Mouse (Mus musculus) liver, adult 2 months (tissue): Measurements from ENCODE around the gene Olfr319. TPM values are rescaled to one million over a fixed set of nuclear protein-coding genes. Genes with fewer than 3 reads are reported as not detected.
"Not testable (repeated sequence)": the region's sequence is repeated elsewhere in the genome, so short reads cannot be mapped to it uniquely, and the experiment has no call there.

Experiments used
- DNase-seq: peaks from one replicate; pipeline ENCODE4 v3.0.0-alpha.2; 2011; ENCODE audit warnings: low read depth, low spot score; ENCODE audit errors: extremely low read depth
- H3K27ac ChIP-seq: fragments of 200-500 bp; replicated peaks from 2 replicates; pipeline ENCODE4 v1.5.1; 2012; ENCODE audit warnings: low read depth, mild to moderate bottlenecking, control low read depth, inconsistent platforms, low read length; ENCODE audit not compliant: insufficient read depth
- H3K27me3 ChIP-seq: fragments of 200-500 bp; 2 replicates; pipeline ENCODE4 v1.6.1; 2012; ENCODE audit warnings: mild to moderate bottlenecking, moderate library complexity, low read length, inconsistent platforms; ENCODE audit not compliant: control insufficient read depth, insufficient read depth
- H3K36me3 ChIP-seq: fragments of 200-500 bp; 2 replicates; pipeline ENCODE4 v1.6.1; 2012; ENCODE audit warnings: low read length, inconsistent platforms; ENCODE audit not compliant: control insufficient read depth, insufficient read depth
- H3K4me1 ChIP-seq: fragments of 200-500 bp; 2 replicates; pipeline ENCODE4 v1.6.1; 2011; ENCODE audit warnings: low read length; ENCODE audit not compliant: control insufficient read depth, insufficient read depth
- H3K4me3 ChIP-seq: fragments of 200-500 bp; 2 replicates; pipeline ENCODE4 v1.5.1; 2011; ENCODE audit warnings: low read depth, mild to moderate bottlenecking, control low read depth, low read length, moderate library complexity; ENCODE audit not compliant: insufficient read depth
- H3K79me2 ChIP-seq: fragments of 200-500 bp; 2 replicates; pipeline ENCODE4 v1.6.1; 2012; ENCODE audit warnings: inconsistent platforms, mild to moderate bottlenecking, low read length, moderate library complexity; ENCODE audit not compliant: control insufficient read depth, insufficient read depth
- H3K9ac ChIP-seq: fragments of 200-500 bp; 2 replicates; pipeline ENCODE4 v1.6.1; 2012; ENCODE audit warnings: low read depth, mild to moderate bottlenecking, control low read depth, inconsistent platforms, low read length
- CTCF ChIP-seq: fragments of 200-500 bp; IDR thresholded peaks from 2 replicates; pipeline ENCODE4 v1.5.1; 2011; ENCODE audit warnings: low read depth, low read length, control low read depth
- POLR2A ChIP-seq: fragments of 200-500 bp; IDR thresholded peaks from 2 replicates; pipeline ENCODE4 v1.6.1; 2011; ENCODE audit warnings: low read length, control low read depth; ENCODE audit not compliant: insufficient read depth; ENCODE audit errors: extremely low read depth
- WGBS: fragments of 180-500 bp; shearing (Covaris S2); methylation state at CpG from one replicate; pipeline ENCODE4 v1.1.7; 2018; 5-methylcytosine and 5-hydroxymethylcytosine counted together
- polyA plus RNA-seq: library from polyadenylated mRNA; depleted of rRNA; stranded (reverse); fragments of >200 nt; gene quantifications from 2 replicates; pipeline ENCODE4 v1.2.3, GENCODE M21; 2012; rRNA removed
- total RNA-seq: library from RNA; depleted of rRNA; stranded (reverse); fragments of >200 nt; gene quantifications from 2 replicates; pipeline ENCODE4 v1.2.3, GENCODE M21; 2014; rRNA removed

Gene Olfr319
- total RNA-seq (not detected in 2 replicates), polyA plus RNA-seq (not detected in 2 replicates)

- no peak within 1 kb of the TSS for H3K4me3 ChIP-seq
- H3K27me3 ChIP-seq, result peaks cover 2% of the 10 kb centered on the region; the same call in 1 of the 2 replicates
- TF ChIP-seq POLR2A (no peak), CTCF (no peak)
- H3K36me3 ChIP-seq, result no peaks in the 10 kb centered on the region
- WGBS, result 75% methylated on average over 3 of the region's 3 CpGs
- no peaks in the 10 kb centered on the region for H3K79me2 ChIP-seq
- H3K4me1 ChIP-seq, result no peaks in the 10 kb centered on the region
- no peak within 1 kb of the TSS for H3K27ac ChIP-seq
- DNase-seq, result no peak
- no peak within 1 kb of the TSS for H3K9ac ChIP-seq
These were observed at the start of gene Olfr319 for GRCm38 (mm10) chr11:58698862-58699261. TSS of gene Olfr319 (plus strand) at chr11:58699162.

- no peak overlapping the region for H3K27ac ChIP-seq
- no peaks in the 10 kb centered on the region for H3K4me1 ChIP-seq
- no peak overlapping the region for H3K9ac ChIP-seq
- 87% methylated on average over 3 of the region's 3 CpGs for WGBS
- H3K4me3 ChIP-seq, result no peak overlapping the region
- H3K79me2 ChIP-seq, result no peaks in the 10 kb centered on the region
- DNase-seq, result no peak
- peaks cover 2% of the 10 kb centered on the region; the same call in 1 of the 2 replicates for H3K27me3 ChIP-seq
- no peaks in the 10 kb centered on the region for H3K36me3 ChIP-seq
- TF ChIP-seq CTCF (no peak), POLR2A (no peak)
These were observed 43.8 kb upstream of the Olfr319 start for GRCm38 (mm10) chr11:58655151-58655550.

GRCm38 (mm10) chr11:58658596-58658995, 40.4 kb upstream of the Olfr319 start, which contains the start of gene Olfr322:
TSS of gene Olfr322 (plus strand) at chr11:58658782.
- Histone ChIP-seq H3K9ac (no peak within 1 kb of the TSS), H3K79me2 (no peaks in the 10 kb centered on the region), H3K36me3 (no peaks in the 10 kb centered on the region), H3K4me1 (no peaks in the 10 kb centered on the region), H3K27ac (no peak within 1 kb of the TSS), H3K27me3 (no peaks in the 10 kb centered on the region), H3K4me3 (no peak within 1 kb of the TSS)
- TF ChIP-seq CTCF (no peak), POLR2A (no peak)
- WGBS, result 86% methylated on average over 4 of the region's 4 CpGs
- no peak for DNase-seq

GRCm38 (mm10) chr11:58669252-58669651, 29.7 kb upstream of the Olfr319 start:
- Histone ChIP-seq H3K27ac (no peak overlapping the region), H3K9ac (no peak overlapping the region), H3K4me1 (no peaks in the 10 kb centered on the region), H3K79me2 (no peaks in the 10 kb centered on the region), H3K36me3 (no peaks in the 10 kb centered on the region), H3K4me3 (no peak overlapping the region), H3K27me3 (no peaks in the 10 kb centered on the region)
- no peak for DNase-seq
- TF ChIP-seq CTCF (no peak), POLR2A (no peak)

- H3K4me1 ChIP-seq, result no peaks in the 10 kb centered on the region
- H3K27ac ChIP-seq, result no peak overlapping the region
- no peak for DNase-seq
- WGBS, result 60% methylated on average over 4 of the region's 4 CpGs
- TF ChIP-seq POLR2A, result no peak
- no peak for TF ChIP-seq CTCF
- H3K79me2 ChIP-seq, result no peaks in the 10 kb centered on the region
- no peaks in the 10 kb centered on the region for H3K36me3 ChIP-seq
- H3K4me3 ChIP-seq, result no peak overlapping the region
- H3K27me3 ChIP-seq, result no peaks in the 10 kb centered on the region
- H3K9ac ChIP-seq, result no peak overlapping the region
These were observed 27.1 kb upstream of the Olfr319 start for GRCm38 (mm10) chr11:58671825-58672224.

- no peak for DNase-seq
- H3K79me2 ChIP-seq, result no peaks in the 10 kb centered on the region
- no peaks in the 10 kb centered on the region for H3K27me3 ChIP-seq
- WGBS, result 83% methylated on average over 1 of the region's 1 CpGs
- no peaks in the 10 kb centered on the region for H3K36me3 ChIP-seq
- no peaks in the 10 kb centered on the region for H3K4me1 ChIP-seq
- no peak within 1 kb of the TSS for H3K9ac ChIP-seq
- TF ChIP-seq CTCF (no peak), POLR2A (no peak)
- no peak within 1 kb of the TSS for H3K27ac ChIP-seq
- H3K4me3 ChIP-seq, result no peak within 1 kb of the TSS
These were observed 18.2 kb upstream of the Olfr319 start, which contains the start of gene Olfr320 for GRCm38 (mm10) chr11:58680799-58681198. TSS of gene Olfr320 (plus strand) at chr11:58681099.

GRCm38 (mm10) chr11:58709086-58709485, 10.1 kb downstream of the Olfr319 start:
- Histone ChIP-seq H3K27me3 (no peaks in the 10 kb centered on the region), H3K4me1 (no peaks in the 10 kb centered on the region), H3K27ac (no peak overlapping the region), H3K4me3 (no peak overlapping the region), H3K9ac (no peak overlapping the region), H3K36me3 (no peaks in the 10 kb centered on the region), H3K79me2 (no peaks in the 10 kb centered on the region)
- no peak for TF ChIP-seq CTCF
- TF ChIP-seq POLR2A, result no peak
- DNase-seq, result no peak
- WGBS, result 79% methylated on average over 11 of the region's 11 CpGs

GRCm38 (mm10) chr11:58717723-58718122, 18.8 kb downstream of the Olfr319 start:
- not testable (repeated sequence) for H3K79me2 ChIP-seq, H3K27me3 ChIP-seq, H3K4me3 ChIP-seq, H3K36me3 ChIP-seq, H3K27ac ChIP-seq, H3K9ac ChIP-seq, DNase-seq, H3K4me1 ChIP-seq
- 94% methylated on average over 7 of the region's 7 CpGs for WGBS
